Mouse (Mus musculus): ENCODE results near the gene Hoxa6.

DNA sequence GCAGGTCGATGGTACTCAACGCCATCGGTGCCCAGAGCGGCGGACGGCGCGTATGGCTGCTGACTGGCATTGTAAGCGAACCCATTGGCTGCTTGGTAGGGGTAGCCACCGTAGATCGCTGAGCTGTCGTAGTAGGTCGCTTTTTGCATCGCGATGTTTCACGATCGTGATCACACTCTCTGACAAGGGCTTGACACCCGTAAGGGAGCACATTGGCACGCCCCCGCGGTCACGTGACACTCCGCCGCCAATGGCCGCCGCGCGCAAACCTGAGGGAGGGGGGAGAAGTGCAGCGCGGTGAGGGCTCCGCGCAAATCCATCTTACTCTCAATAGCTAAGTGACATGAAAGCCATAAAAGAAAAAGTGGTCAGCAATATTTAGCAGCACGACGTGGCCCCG lies 36.0 kb downstream of the Hoxa6 start:
- TF ChIP-seq CTCF (IDR thresholded peaks at IDR 0.05 in 2 of 3, conservative IDR thresholded peaks at IDR 0.05 in 1 of 3; ENCODE audit: control insufficient read depth in 1 of 3, insufficient read depth in 1 of 3, low read depth in 2 of 3, low read length in 3 of 3, poor library complexity in 1 of 3, severe bottlenecking in 1 of 3) (no peak), POLR2A (IDR thresholded peaks at IDR 0.05; ENCODE audit: control insufficient read depth in 1 of 2, insufficient read depth in 1 of 2, low read depth in 1 of 2, low read length in 2 of 2, poor library complexity in 1 of 2) (no peak), MEF2A (IDR thresholded peaks at IDR 0.05; ENCODE audit: extremely low read depth, insufficient replicate concordance, low read depth, low read length, poor library complexity, severe bottlenecking) (no peak), ELF1 (IDR thresholded peaks at IDR 0.05; ENCODE audit: low read depth, low read length) (no peak), EP300 (IDR thresholded peaks at IDR 0.05; ENCODE audit: low read depth in 1 of 2, low read length in 2 of 2) (no peak), POLR2AphosphoS5 (IDR thresholded peaks at IDR 0.05; ENCODE audit: borderline replicate concordance, low read depth, low read length) (no peak), USF2 (IDR thresholded peaks at IDR 0.05; ENCODE audit: borderline replicate concordance in 1 of 2, insufficient read depth in 1 of 2, low read depth in 1 of 2, low read length in 2 of 2) (no peak)

Data from MEL (cell line).